Mouse (Mus musculus) neural tube, embryonic 11.5 days (tissue): ENCODE data around the gene Nup188. TPM values are rescaled to one million over a fixed set of nuclear protein-coding genes. Genes with fewer than 3 reads are reported as not detected.

Experiments
- ATAC-seq: fragments of 200-750 bp; cut with Nextera tagmentation; 2 replicates; pipeline ENCODE4 v1.8.0; 2017; ENCODE audit warnings: moderate number of reproducible peaks, mild to moderate bottlenecking, moderate TSS enrichment, moderate library complexity; ENCODE audit not compliant: insufficient read depth, low FRiP score, low TSS enrichment
- DNase-seq: peaks from one replicate; pipeline ENCODE4 v3.0.0-alpha.2; 2015; ENCODE audit warnings: low spot score
- H3K27ac ChIP-seq: fragments of 300-500 bp; sonication (generic); 2 replicates; pipeline ENCODE4 v1.5.1; 2014; ENCODE audit warnings: low read depth, mild to moderate bottlenecking, low read length
- H3K27me3 ChIP-seq: fragments of 300-500 bp; sonication (generic); 2 replicates; pipeline ENCODE4 v1.6.1; 2014; ENCODE audit warnings: mild to moderate bottlenecking, low read length, mixed read lengths; ENCODE audit not compliant: control insufficient read depth, insufficient read depth
- H3K36me3 ChIP-seq: fragments of 300-500 bp; sonication (generic); 2 replicates; pipeline ENCODE4 v1.6.1; 2014; ENCODE audit warnings: mild to moderate bottlenecking, low read length, moderate library complexity, mixed read lengths; ENCODE audit not compliant: control insufficient read depth, insufficient read depth
- H3K4me1 ChIP-seq: fragments of 300-500 bp; sonication (generic); 2 replicates; pipeline ENCODE4 v1.6.1; 2014; ENCODE audit warnings: low read length, mixed read lengths; ENCODE audit not compliant: control insufficient read depth, insufficient read depth
- H3K4me2 ChIP-seq: fragments of 300-500 bp; sonication (generic); 2 replicates; pipeline ENCODE4 v1.6.1; 2014; ENCODE audit warnings: low read depth, mild to moderate bottlenecking, moderate library complexity
- H3K4me3 ChIP-seq: fragments of 300-500 bp; sonication (generic); 2 replicates; pipeline ENCODE4 v1.5.1; 2014; ENCODE audit warnings: low read depth, low read length
- H3K9ac ChIP-seq: fragments of 300-500 bp; sonication (generic); 2 replicates; pipeline ENCODE4 v1.6.1; 2014; ENCODE audit warnings: mild to moderate bottlenecking, low read length
- H3K9me3 ChIP-seq: fragments of 300-500 bp; sonication (generic); 2 replicates; pipeline ENCODE4 v1.6.1; 2016; ENCODE audit warnings: low read length; ENCODE audit not compliant: control insufficient read depth
- WGBS: fragments of 180-500 bp; shearing (Covaris S2); extraction: QIAGEN DNeasy Blood & Tissue Kit; methylation state at CpG from one replicate; pipeline ENCODE4 v1.1.7; 2014; 5-methylcytosine and 5-hydroxymethylcytosine counted together
- polyA plus RNA-seq: library from polyadenylated mRNA; unstranded; fragments of >200 nt; fragmentation: Nextera tagmentation; extraction: Ambion mirVana; gene quantifications from 2 replicates; pipeline ENCODE4 v1.2.1, GENCODE M21; 2014

The Nup188 gene
- polyA plus RNA-seq, 1 experiment from 2014 or later, result 60.0 TPM

- H3K9ac ChIP-seq, result no peak overlapping the region
- H3K27me3 ChIP-seq, result no peaks in the 10 kb centered on the region
- H3K4me3 ChIP-seq, result no peak overlapping the region
- peaks cover 6% of the 10 kb centered on the region for H3K36me3 ChIP-seq
- DNase-seq (no peak), ATAC-seq (no peak)
- no peaks in the 10 kb centered on the region for H3K9me3 ChIP-seq
- H3K4me1 ChIP-seq, result peaks cover 12% of the 10 kb centered on the region
- H3K4me2 ChIP-seq, result no peak overlapping the region
- no peak overlapping the region for H3K27ac ChIP-seq
- whole genome bisulfite sequencing, result 87% methylated on average over 4 of the region's 4 CpGs
Observed at GRCm38 (mm10) chr2:30243391-30243790, 42.8 kb upstream of the Nup188 start.

GRCm38 (mm10) chr2:30244595-30245178 lies 41.5 kb upstream of the Nup188 start:
- no peak overlapping the region for H3K4me2 ChIP-seq
- H3K9ac ChIP-seq, result no peak overlapping the region
- peaks cover 11% of the 10 kb centered on the region for H3K36me3 ChIP-seq
- WGBS, result 76% methylated on average over 7 of the region's 7 CpGs
- H3K27ac ChIP-seq, result no peak overlapping the region
- no peaks in the 10 kb centered on the region for H3K27me3 ChIP-seq
- H3K4me1 ChIP-seq, result no peaks in the 10 kb centered on the region
- DNase-seq (no peak), ATAC-seq (no peak)
- no peaks in the 10 kb centered on the region for H3K9me3 ChIP-seq
- no peak overlapping the region for H3K4me3 ChIP-seq

GRCm38 (mm10) chr2:30247036-30247435 lies 39.2 kb upstream of the Nup188 start:
- no peak overlapping the region for H3K27ac ChIP-seq
- no peak for ATAC-seq
- H3K9ac ChIP-seq, result no peak overlapping the region
- H3K36me3 ChIP-seq, result peaks cover 6% of the 10 kb centered on the region
- H3K4me3 ChIP-seq, result no peak overlapping the region
- no peaks in the 10 kb centered on the region for H3K4me1 ChIP-seq
- no peak for DNase-seq
- no peaks in the 10 kb centered on the region for H3K27me3 ChIP-seq
- H3K4me2 ChIP-seq, result no peak overlapping the region
- no peaks in the 10 kb centered on the region for H3K9me3 ChIP-seq
- 93% methylated on average over 5 of the region's 5 CpGs for WGBS

DNA sequence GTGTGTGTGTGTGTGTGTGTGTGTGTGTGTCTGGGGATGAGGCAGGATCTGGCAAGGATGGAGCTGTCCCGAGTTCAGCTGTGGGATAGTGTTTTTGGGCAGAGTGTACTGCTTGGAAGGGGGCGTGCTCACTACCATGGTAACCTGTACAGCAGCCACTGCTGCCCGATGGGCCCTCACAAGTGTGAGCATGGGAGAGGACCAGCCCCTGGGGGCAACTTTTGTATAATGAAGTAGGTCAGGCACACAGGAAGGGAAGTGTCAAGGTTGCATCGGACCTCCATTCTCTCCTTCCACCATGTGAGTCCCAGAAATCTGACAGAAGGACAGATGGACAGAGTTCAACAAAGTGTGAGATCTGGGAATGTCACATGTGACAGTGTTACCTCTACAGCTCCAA lies 38.5 kb upstream of the Nup188 start:
- WGBS, result 85% methylated on average over 4 of the region's 4 CpGs
- H3K4me3 ChIP-seq, result no peak overlapping the region
- H3K4me2 ChIP-seq, result no peak overlapping the region
- H3K27ac ChIP-seq, result no peak overlapping the region
- ATAC-seq (no peak), DNase-seq (no peak)
- no peaks in the 10 kb centered on the region for H3K27me3 ChIP-seq
- no peak overlapping the region for H3K9ac ChIP-seq
- peaks cover 6% of the 10 kb centered on the region for H3K36me3 ChIP-seq
- no peaks in the 10 kb centered on the region for H3K4me1 ChIP-seq
- H3K9me3 ChIP-seq, result no peaks in the 10 kb centered on the region

DNA sequence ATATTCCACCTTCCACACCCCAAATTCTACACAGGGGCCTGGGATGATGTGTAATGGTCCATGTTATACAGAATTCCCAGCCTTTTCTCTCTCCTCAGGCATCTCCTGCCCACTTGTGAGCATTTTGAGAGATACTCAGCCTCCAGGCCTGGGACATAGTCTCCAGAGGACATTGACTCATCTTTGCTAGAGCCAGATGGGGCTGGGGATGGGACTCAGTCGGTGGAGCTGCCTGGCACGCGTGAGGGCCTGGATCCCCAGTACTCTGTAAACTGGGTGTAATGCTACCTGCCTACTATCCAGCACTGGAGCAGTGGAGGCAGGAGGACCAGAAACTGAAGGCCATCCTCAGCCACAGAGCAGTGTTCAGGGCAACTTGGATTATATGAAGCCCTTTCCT lies 37.0 kb upstream of the Nup188 start:
- ATAC-seq (no peak), DNase-seq (no peak)
- Histone ChIP-seq H3K9me3 (no peaks in the 10 kb centered on the region), H3K9ac (no peak overlapping the region; the same call in 1 of the 2 replicates), H3K4me2 (no peak overlapping the region), H3K27me3 (no peaks in the 10 kb centered on the region), H3K4me1 (no peaks in the 10 kb centered on the region), H3K27ac (no peak overlapping the region), H3K36me3 (peaks cover 6% of the 10 kb centered on the region), H3K4me3 (no peak overlapping the region)
- 96% methylated on average over 3 of the region's 3 CpGs for WGBS

GRCm38 (mm10) chr2:30250166-30251128 lies 35.8 kb upstream of the Nup188 start:
- H3K4me1 ChIP-seq, result no peaks in the 10 kb centered on the region
- H3K4me2 ChIP-seq, result no peak overlapping the region
- H3K27ac ChIP-seq, result no peak overlapping the region
- no peaks in the 10 kb centered on the region for H3K9me3 ChIP-seq
- no peak for DNase-seq
- no peak overlapping the region for H3K9ac ChIP-seq
- H3K27me3 ChIP-seq, result no peaks in the 10 kb centered on the region
- peaks cover 11% of the 10 kb centered on the region for H3K36me3 ChIP-seq
- WGBS, result 88% methylated on average over 10 of the region's 10 CpGs
- no peak overlapping the region for H3K4me3 ChIP-seq
- no peak for ATAC-seq

- no peak overlapping the region for H3K9ac ChIP-seq
- no peak overlapping the region for H3K27ac ChIP-seq
Observed at GRCm38 (mm10) chr2:30251417-30252104, 34.6 kb upstream of the Nup188 start.

DNA sequence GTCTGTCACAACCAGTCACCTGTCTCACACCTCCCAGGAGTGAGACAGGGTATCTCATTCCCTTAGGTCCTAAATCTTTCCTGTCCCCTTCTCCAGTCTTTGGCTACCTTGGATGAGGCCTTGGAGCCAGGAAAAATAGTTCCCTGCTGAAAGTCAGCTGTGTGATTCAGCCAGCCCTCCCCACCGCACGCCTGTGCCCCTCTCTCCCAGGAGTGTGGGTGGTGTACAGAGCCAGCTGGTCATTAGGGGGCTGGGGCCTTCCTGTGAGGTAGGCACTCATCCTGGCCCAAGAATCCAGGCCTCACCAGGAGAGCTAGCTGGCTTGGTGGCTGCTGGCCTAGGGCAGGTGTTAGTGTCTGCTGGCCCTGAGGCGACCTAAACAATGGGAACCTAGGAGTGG lies 33.7 kb upstream of the Nup188 start:
- peaks cover 29% of the 10 kb centered on the region for H3K36me3 ChIP-seq
- ATAC-seq, result no peak
- WGBS, result 88% methylated on average over 3 of the region's 3 CpGs
- H3K4me1 ChIP-seq, result no peaks in the 10 kb centered on the region
- H3K4me3 ChIP-seq, result no peak overlapping the region
- H3K27me3 ChIP-seq, result no peaks in the 10 kb centered on the region
- H3K9ac ChIP-seq, result no peak overlapping the region
- no peak overlapping the region for H3K4me2 ChIP-seq
- H3K9me3 ChIP-seq, result no peaks in the 10 kb centered on the region
- H3K27ac ChIP-seq, result no peak overlapping the region
- DNase-seq, result no peak

More at GRCm38 (mm10) chr2:30251417-30252104, 34.6 kb upstream of the Nup188 start:
- H3K27me3 ChIP-seq, result no peaks in the 10 kb centered on the region
- WGBS, result 71% methylated on average over 5 of the region's 5 CpGs
- no peaks in the 10 kb centered on the region for H3K4me1 ChIP-seq
- ATAC-seq (no peak), DNase-seq (no peak)
- H3K9me3 ChIP-seq, result no peaks in the 10 kb centered on the region
- H3K36me3 ChIP-seq, result peaks cover 21% of the 10 kb centered on the region
- H3K4me3 ChIP-seq, result no peak overlapping the region
- no peak overlapping the region for H3K4me2 ChIP-seq
